8 mouse cellular contexts compared by ENCODE assay signal in the genomic region with DNA sequence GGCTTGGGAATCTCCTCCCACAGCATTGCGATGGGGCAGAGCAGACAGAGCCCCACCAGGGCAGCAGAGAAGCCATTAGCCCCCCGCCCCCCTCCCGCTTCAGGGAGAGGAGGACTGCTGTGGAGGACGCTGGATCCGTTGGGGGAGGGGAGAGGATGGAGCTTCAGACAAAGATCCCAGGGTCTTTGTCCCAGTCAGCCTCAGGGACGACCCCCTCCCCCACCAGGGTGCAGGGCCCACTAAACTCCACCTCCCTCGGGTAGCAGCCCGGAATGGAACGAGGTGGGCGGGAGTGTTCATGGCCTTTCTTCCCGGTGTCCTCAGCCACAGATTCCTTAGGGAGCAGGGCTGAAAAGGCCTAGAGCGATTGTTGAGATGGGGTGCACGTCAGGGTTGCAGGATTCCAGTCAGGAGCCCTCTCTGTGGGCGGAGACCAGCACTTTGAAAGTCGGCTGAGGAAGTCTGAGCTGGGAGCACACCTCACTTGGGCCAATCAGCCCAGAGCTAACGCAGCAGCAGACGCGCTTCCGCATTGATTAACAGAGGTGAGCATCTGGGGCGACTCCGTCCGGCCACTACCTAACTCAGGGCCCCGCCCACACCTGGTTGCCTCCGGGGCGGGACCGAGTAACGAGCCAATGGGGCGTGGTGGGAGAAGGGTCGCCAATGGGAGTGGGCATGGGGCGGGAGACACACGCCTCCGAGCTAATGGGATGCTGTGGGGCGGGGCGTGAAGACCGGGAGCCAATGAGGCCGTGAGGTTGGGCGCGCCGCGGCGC. TPM values are rescaled to one million over a fixed set of nuclear protein-coding genes. Genes with fewer than 3 reads are reported as not detected.
A peak's percentile ranks its signal among the peaks of the same experiment; 100 is the strongest.
DNase-seq lines count a peak whose midpoint lies in the region; ATAC-seq lines count a peak whose summit lies in the region.

A gene (plus strand): TSS at position 760 of the 779 bp plus-strand sequence.

- DNase-seq in MN1 (ENCODE audit: low spot score), result peak; percentile 94
- DNase-seq in cerebellum, adult 9-10 months, result peak; percentile 91
- peak; percentile 96 for DNase-seq in hindbrain, embryonic 10.5 days (ENCODE audit: low spot score)
- DNase-seq in layer of hippocampus, adult 9-11 months, result peak; percentile 90
- peak; percentile 96 for DNase-seq in lung, postnatal 10 days
- peak; percentile 80 for DNase-seq in retina, adult 2 months (ENCODE audit: low read depth, low spot score)
- peak; percentile 96 to 98 for DNase-seq in thymus, postnatal 36 days

- no peaks in the 10 kb centered on the region for H3K27me3 ChIP-seq in hindbrain, embryonic 10.5 days (ENCODE audit: insufficient read depth, poor library complexity, severe bottlenecking)

- H3K4me1 ChIP-seq in hindbrain, embryonic 10.5 days (replicated peaks), result peaks cover 84% of the 10 kb centered on the region

- peak within 1 kb of the TSS; percentile 97 for H3K27ac ChIP-seq in hindbrain, embryonic 10.5 days

- H3K4me3 ChIP-seq in hindbrain, embryonic 10.5 days, result peak within 1 kb of the TSS; percentile 77

- under 1% methylated on average over 41 of the region's 41 CpGs for WGBS in hindbrain, embryonic 10.5 days

- H3K36me3 ChIP-seq in hindbrain, embryonic 10.5 days, result peaks cover 35% of the 10 kb centered on the region

- no peaks in the 10 kb centered on the region for H3K9me3 ChIP-seq in hindbrain, embryonic 10.5 days

- peak; percentile 87 for ATAC-seq in frontal cortex, adult (ENCODE audit: low TSS enrichment)

RNA-seq across cellular contexts. Expression of the gene that starts here (rescaled TPM):
- polyA plus RNA-seq in hindbrain, embryonic 10.5 days (2016; fragmentation: Nextera tagmentation; extraction: Ambion mirVana), result 58.5 and 59.0 TPM in 2 replicates

Comparison
In these comparisons a context has a peak if more than half of its experiments do, and no peak if none do; other contexts are left out.
1. Peak in every context shown above with its lines: DNase-seq, ATAC-seq, H3K4me3 ChIP-seq and H3K27ac ChIP-seq.